In genomic region chr17:71259727-71260126, GRCm38 (mm10) we compare ENCODE assay signal across 10 mouse cellular contexts. TPM values are rescaled to one million over a fixed set of nuclear protein-coding genes. Genes with fewer than 3 reads are reported as not detected.
DNase-seq lines count a peak whose midpoint lies in the region; ATAC-seq and TF ChIP-seq lines count a peak whose summit lies in the region.
"Had no signal": no experiment of that assay in that cellular context is flagged by ENCODE, and none has a peak within 500 bp of the region (broad histone marks: within the 10 kb centered on the region; RNA-seq: fewer than 3 reads in every experiment).

No protein-coding gene starts in this region.

- H3K4me1 ChIP-seq in lung, embryonic 14.5 days (ENCODE audit: insufficient read depth), result no peaks in the 10 kb centered on the region
- H3K4me1 ChIP-seq in lung, adult 2 months (ENCODE audit: control insufficient read depth, insufficient read depth, low read length), result no peaks in the 10 kb centered on the region
- H3K4me1 ChIP-seq in heart, embryonic 12.5 days (replicated peaks), result peaks cover 29% of the 10 kb centered on the region
- peaks cover 100% of the 10 kb centered on the region for H3K4me1 ChIP-seq in liver, embryonic 12.5 days
- no peaks in the 10 kb centered on the region for H3K4me1 ChIP-seq in stomach, embryonic 16.5 days (ENCODE audit: control insufficient read depth, insufficient read depth, low read length)
- no peaks in the 10 kb centered on the region for H3K4me1 ChIP-seq in forebrain, embryonic 16.5 days (replicated peaks; ENCODE audit: control insufficient read depth, insufficient read depth, low read length)

- TF ChIP-seq CTCF in lung, embryonic 14.5 days (IDR thresholded peaks at IDR 0.05; ENCODE audit: low read depth), result no peak
- TF ChIP-seq CTCF in lung, adult 2 months (IDR thresholded peaks at IDR 0.05; ENCODE audit: insufficient read depth, low read length), result no peak

- H3K27ac ChIP-seq in lung, embryonic 14.5 days (ENCODE audit: low read depth), result no peak overlapping the region
- no peak overlapping the region for H3K27ac ChIP-seq in heart, embryonic 12.5 days (ENCODE audit: poor library complexity, severe bottlenecking)
- H3K27ac ChIP-seq in liver, embryonic 12.5 days, result peak overlapping the region; percentile 87
- no peak overlapping the region for H3K27ac ChIP-seq in stomach, embryonic 16.5 days (ENCODE audit: low read length)
- H3K27ac ChIP-seq in forebrain, embryonic 16.5 days (ENCODE audit: low read length), result no peak overlapping the region
- H3K27ac ChIP-seq: embryonic facial prominence, embryonic 13.5 days had no signal

- TF ChIP-seq POLR2A in lung, adult 2 months (IDR thresholded peaks at IDR 0.05; ENCODE audit: borderline replicate concordance, extremely low read depth, low read depth, low read length), result no peak

- ATAC-seq in lung, embryonic 14.5 days (ENCODE audit: insufficient read depth), result peak; percentile 89
- ATAC-seq in heart, embryonic 12.5 days (ENCODE audit: insufficient number of reproducible peaks, low FRiP score), result peak; percentile 76; the same call in 1 of the 2 replicates
- ATAC-seq in liver, embryonic 12.5 days, result peak; percentile 88
- peak; percentile 74; the same call in 1 of the 2 replicates for ATAC-seq in stomach, embryonic 16.5 days (ENCODE audit: insufficient read depth, low FRiP score)
- no peak for ATAC-seq in forebrain, embryonic 16.5 days
- ATAC-seq: Patski had no signal

- H3K36me3 ChIP-seq in lung, embryonic 14.5 days (ENCODE audit: insufficient read depth), result no peaks in the 10 kb centered on the region
- H3K36me3 ChIP-seq in heart, embryonic 12.5 days, result 0 out of 2 replicates have a peak, but pooled peaks cover 6% of the 10 kb centered on the region
- H3K36me3 ChIP-seq in liver, embryonic 12.5 days, result peaks cover 18% of the 10 kb centered on the region
- H3K36me3 ChIP-seq in stomach, embryonic 16.5 days (ENCODE audit: control insufficient read depth, insufficient read depth, low read length), result no peaks in the 10 kb centered on the region
- no peaks in the 10 kb centered on the region for H3K36me3 ChIP-seq in forebrain, embryonic 16.5 days (ENCODE audit: control insufficient read depth, insufficient read depth)

- H3K27me3 ChIP-seq in lung, embryonic 14.5 days (ENCODE audit: insufficient read depth, low read length), result no peaks in the 10 kb centered on the region
- H3K27me3 ChIP-seq in heart, embryonic 12.5 days (replicated peaks), result no peaks in the 10 kb centered on the region
- H3K27me3 ChIP-seq in liver, embryonic 12.5 days (replicated peaks), result no peaks in the 10 kb centered on the region
- H3K27me3 ChIP-seq in stomach, embryonic 16.5 days (ENCODE audit: control insufficient read depth, insufficient read depth, low read length), result no peaks in the 10 kb centered on the region
- H3K27me3 ChIP-seq in forebrain, embryonic 16.5 days (replicated peaks; ENCODE audit: control insufficient read depth, insufficient read depth, low read length), result no peaks in the 10 kb centered on the region
- H3K27me3 ChIP-seq: embryonic facial prominence, embryonic 13.5 days; Patski had no signal

- intact Hi-C loops in left cerebral cortex, postnatal 10 days (cut with DNase I), result no loop called here

- DNase-seq in lung, embryonic 14.5 days, result peak; percentile 80
- no peak for DNase-seq in lung, adult 2 months
- no peak for DNase-seq in layer of hippocampus, adult 9-10 months (ENCODE audit: low spot score)
- DNase-seq in left cerebral cortex, postnatal 10 days (ENCODE audit: extremely low spot score in 1 of 2, low spot score in 2 of 2), result no peak

- WGBS in lung, embryonic 14.5 days, result 41% methylated on average over 11 of the region's 11 CpGs
- WGBS in lung, adult 2 months, result 54% methylated on average over 11 of the region's 11 CpGs
- 69% methylated on average over 11 of the region's 11 CpGs for WGBS in heart, embryonic 12.5 days
- 35% methylated on average over 11 of the region's 11 CpGs for WGBS in liver, embryonic 12.5 days (ENCODE audit: insufficient replicate concordance)
- 43% methylated on average over 11 of the region's 11 CpGs for WGBS in stomach, embryonic 16.5 days
- 82% methylated on average over 11 of the region's 11 CpGs for WGBS in forebrain, embryonic 16.5 days

- H3K9me3 ChIP-seq in lung, embryonic 14.5 days (ENCODE audit: low read depth, low read length), result no peaks in the 10 kb centered on the region
- H3K9me3 ChIP-seq in heart, embryonic 12.5 days (replicated peaks), result no peaks in the 10 kb centered on the region
- H3K9me3 ChIP-seq in liver, embryonic 12.5 days (replicated peaks), result no peaks in the 10 kb centered on the region
- no peaks in the 10 kb centered on the region for H3K9me3 ChIP-seq in stomach, embryonic 16.5 days (replicated peaks; ENCODE audit: control insufficient read depth, low read length)
- no peaks in the 10 kb centered on the region for H3K9me3 ChIP-seq in forebrain, embryonic 16.5 days (ENCODE audit: control insufficient read depth, low read length)
- H3K9me3 ChIP-seq: embryonic facial prominence, embryonic 13.5 days had no signal

- H3K4me2 ChIP-seq in lung, embryonic 14.5 days, result 0 out of 2 replicates have a peak overlapping the region, but pooled peaks have one; percentile 10
- H3K4me2 ChIP-seq in heart, embryonic 12.5 days, result no peak overlapping the region
- peak overlapping the region; percentile 73 for H3K4me2 ChIP-seq in liver, embryonic 12.5 days
- H3K4me2 ChIP-seq in stomach, embryonic 16.5 days (ENCODE audit: low read depth, low read length), result no peak overlapping the region
- H3K4me2 ChIP-seq in forebrain, embryonic 16.5 days (ENCODE audit: low read length), result no peak overlapping the region
- H3K4me2 ChIP-seq: embryonic facial prominence, embryonic 13.5 days had no signal

- no peak overlapping the region for H3K4me3 ChIP-seq in lung, embryonic 14.5 days (ENCODE audit: low read depth, low read length)
- no peak overlapping the region for H3K4me3 ChIP-seq in lung, adult 2 months (replicated peaks; ENCODE audit: extremely low read depth, low read depth, low read length)
- no peak overlapping the region for H3K4me3 ChIP-seq in heart, embryonic 12.5 days
- H3K4me3 ChIP-seq in liver, embryonic 12.5 days, result peak overlapping the region; percentile 26
- H3K4me3 ChIP-seq in stomach, embryonic 16.5 days (replicated peaks; ENCODE audit: low read length), result no peak overlapping the region
- H3K4me3 ChIP-seq in forebrain, embryonic 16.5 days (replicated peaks; ENCODE audit: low read length), result no peak overlapping the region
- H3K4me3 ChIP-seq: embryonic facial prominence, embryonic 13.5 days had no signal

- no peak overlapping the region for H3K9ac ChIP-seq in lung, embryonic 14.5 days
- H3K9ac ChIP-seq in heart, embryonic 12.5 days, result 0 out of 2 replicates have a peak overlapping the region, but pooled peaks have one; percentile 10
- peak overlapping the region; percentile 63 for H3K9ac ChIP-seq in liver, embryonic 12.5 days
- no peak overlapping the region for H3K9ac ChIP-seq in stomach, embryonic 16.5 days (ENCODE audit: low read length)
- no peak overlapping the region for H3K9ac ChIP-seq in forebrain, embryonic 16.5 days (replicated peaks; ENCODE audit: low read depth, low read length)
- H3K9ac ChIP-seq: embryonic facial prominence, embryonic 13.5 days had no signal

RNA-seq across cellular contexts. Expression of gene Emilin2, which starts 52.1 kb away (rescaled TPM):
- 3.6 and 3.8 TPM in 2 replicates for polyA plus RNA-seq in lung, embryonic 14.5 days (2014; fragmentation: Nextera tagmentation; extraction: Ambion mirVana)
- polyA plus RNA-seq in lung, adult 2 months (2012; rRNA removed), result 17.3 and 18.7 TPM in 2 replicates
- 97.0 and 99.7 TPM in 2 replicates for polyA plus RNA-seq in heart, embryonic 12.5 days (2016; fragmentation: Nextera tagmentation; extraction: Ambion mirVana)
- 28.9 and 31.1 TPM in 2 replicates for polyA plus RNA-seq in liver, embryonic 12.5 days (2016; fragmentation: Nextera tagmentation; extraction: Ambion mirVana)
- 3.0 and 4.5 TPM in 2 replicates for polyA plus RNA-seq in stomach, embryonic 16.5 days (2015; fragmentation: Nextera tagmentation; extraction: Ambion mirVana)
- 1 to 10 TPM; 2.4 to 2.7 TPM for total RNA-seq in left cerebral cortex, postnatal 10 days (2021)
- 1.2 and 1.4 TPM in 2 replicates for polyA plus RNA-seq in forebrain, embryonic 16.5 days (2015; fragmentation: Nextera tagmentation; extraction: Ambion mirVana)

Comparison
In these comparisons a context has a peak if more than half of its experiments do, and no peak if none do; other contexts are left out.
1. H3K4me2 ChIP-seq: peak in lung, embryonic 14.5 days (single experiment) and liver, embryonic 12.5 days (single experiment); none in heart, embryonic 12.5 days (single experiment), stomach, embryonic 16.5 days (single experiment) and forebrain, embryonic 16.5 days (single experiment).
2. H3K9ac ChIP-seq: peak in heart, embryonic 12.5 days (single experiment) and liver, embryonic 12.5 days (single experiment); none in lung, embryonic 14.5 days (single experiment), stomach, embryonic 16.5 days (single experiment) and forebrain, embryonic 16.5 days (single experiment).